Mouse (Mus musculus) thymus, adult 2 months (tissue): ENCODE results near the gene Sec13.

Source experiments
- CTCF ChIP-seq: fragments of 200-500 bp; IDR thresholded peaks from 2 replicates; pipeline ENCODE4 v1.5.1; 2012; ENCODE audit warnings: mild to moderate bottlenecking, control low read depth, low read length, moderate library complexity, borderline replicate concordance; ENCODE audit not compliant: control insufficient read depth, poor library complexity, insufficient read depth; ENCODE audit errors: extremely low read depth
- POLR2A ChIP-seq: fragments of 200-500 bp; IDR thresholded peaks from 2 replicates; pipeline ENCODE4 v1.6.1; 2012; ENCODE audit warnings: mild to moderate bottlenecking, low read length, control low read depth, moderate library complexity; ENCODE audit not compliant: control insufficient read depth, poor library complexity, insufficient read depth; ENCODE audit errors: extremely low read depth

- no peak for TF ChIP-seq CTCF
- no peak for TF ChIP-seq POLR2A
These were observed 50.0 kb downstream of the Sec13 start for GRCm38 (mm10) chr6:113690400-113691083.
